Mouse (Mus musculus): ENCODE data around the gene Clstn2. TPM values are rescaled to one million over a fixed set of nuclear protein-coding genes. Genes with fewer than 3 reads are reported as not detected.

Gene Clstn2
- total RNA-seq, 4 experiments from 2014 or later = 4.9 to 7.1 (median 5.9) TPM

GRCm38 (mm10) chr9:97541419-97541818 is 491.6 kb downstream of the Clstn2 start:
- DNase-seq = no peak

- DNase-seq = no peak
Measured at GRCm38 (mm10) chr9:97538075-97538779, 494.8 kb downstream of the Clstn2 start.

GRCm38 (mm10) chr9:97534196-97534595 is 498.8 kb downstream of the Clstn2 start:
- DNase-seq = no peak

GRCm38 (mm10) chr9:97533306-97533705 is 499.7 kb downstream of the Clstn2 start:
- no peak for DNase-seq

- no peak for DNase-seq
Measured at GRCm38 (mm10) chr9:97532536-97532935, 500.4 kb downstream of the Clstn2 start.

- peak; percentile 9 for DNase-seq
Measured at GRCm38 (mm10) chr9:97527926-97528325, 505.1 kb downstream of the Clstn2 start.

GRCm38 (mm10) chr9:97527276-97527675 is 505.7 kb downstream of the Clstn2 start:
- DNase-seq = peak; percentile 50

- no peak for DNase-seq
Measured at GRCm38 (mm10) chr9:97525563-97525962, 507.4 kb downstream of the Clstn2 start.

GRCm38 (mm10) chr9:97524861-97525260 is 508.1 kb downstream of the Clstn2 start:
- no peak for DNase-seq

GRCm38 (mm10) chr9:97520771-97521170 is 512.2 kb downstream of the Clstn2 start:
- DNase-seq = peak; percentile 54

GRCm38 (mm10) chr9:97517006-97517405 is 516.0 kb downstream of the Clstn2 start:
- no peak for DNase-seq

GRCm38 (mm10) chr9:97514639-97515038 is 518.3 kb downstream of the Clstn2 start:
- no peak for DNase-seq

GRCm38 (mm10) chr9:97512282-97512850 is 520.6 kb downstream of the Clstn2 start:
- no peak for DNase-seq

- no peak for DNase-seq
Measured at GRCm38 (mm10) chr9:97501416-97501815, 531.6 kb downstream of the Clstn2 start.

GRCm38 (mm10) chr9:97495056-97495455 is 537.9 kb downstream of the Clstn2 start:
- no peak for DNase-seq

- DNase-seq = no peak
Measured at GRCm38 (mm10) chr9:97491626-97492025, 541.4 kb downstream of the Clstn2 start.

- DNase-seq = peak; percentile 75
Measured at GRCm38 (mm10) chr9:97490591-97491176, 542.3 kb downstream of the Clstn2 start.

- no peak for DNase-seq
Measured at GRCm38 (mm10) chr9:97486826-97487225, 546.2 kb downstream of the Clstn2 start.

GRCm38 (mm10) chr9:97481187-97481586 is 551.8 kb downstream of the Clstn2 start:
- no peak for DNase-seq

GRCm38 (mm10) chr9:97476961-97477360 is 556.0 kb downstream of the Clstn2 start:
- DNase-seq = no peak

- no peak for DNase-seq
Measured at GRCm38 (mm10) chr9:97476456-97476855, 556.5 kb downstream of the Clstn2 start.

- no peak for DNase-seq
Measured at GRCm38 (mm10) chr9:97474896-97475295, 558.1 kb downstream of the Clstn2 start.

- no peak for DNase-seq
Measured at GRCm38 (mm10) chr9:97471014-97471591, 561.9 kb downstream of the Clstn2 start.

- DNase-seq = no peak
Measured at GRCm38 (mm10) chr9:97460452-97460851, 572.5 kb downstream of the Clstn2 start.
